10 mouse cellular contexts compared by ENCODE assay signal in the genomic region with DNA sequence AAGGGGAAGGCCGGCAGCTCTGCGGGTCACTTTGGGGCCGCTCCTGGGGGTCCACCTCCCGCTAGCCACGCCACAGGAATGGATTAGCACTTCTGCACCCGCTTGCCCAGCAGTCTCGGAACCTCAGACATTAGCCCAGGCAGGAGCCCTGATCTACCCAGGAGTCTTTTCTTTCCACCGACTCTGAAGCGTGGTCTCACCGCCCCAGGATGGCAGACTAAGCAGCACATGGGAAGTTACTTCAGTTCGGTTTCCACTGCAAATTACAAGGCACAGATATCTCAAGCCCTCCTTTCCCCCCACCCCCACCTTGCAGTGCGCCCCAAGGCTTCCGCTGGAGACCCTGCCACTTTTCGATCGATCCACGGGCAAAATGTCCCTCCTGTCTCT. TPM values are rescaled to one million over a fixed set of nuclear protein-coding genes. Genes with fewer than 3 reads are reported as not detected.
A peak's percentile ranks its signal among the peaks of the same experiment; 100 is the strongest.
DNase-seq lines count a peak whose midpoint lies in the region; ATAC-seq and TF ChIP-seq lines count a peak whose summit lies in the region.
"Had no signal": no experiment of that assay in that cellular context is flagged by ENCODE, and none has a peak within 500 bp of the region (broad histone marks: within the 10 kb centered on the region; RNA-seq: fewer than 3 reads in every experiment).

No protein-coding gene starts in this region.

- DNase-seq in heart, postnatal 10 days, result no peak
- no peak for DNase-seq in adrenal gland, postnatal 36 days
- no peak for DNase-seq in spleen, postnatal 4 days (ENCODE audit: low spot score in 2 of 2)
- DNase-seq: thymus, adult 18-20 months had no signal

- TF ChIP-seq POLR2A in bone marrow macrophage, adult 2 months (IDR thresholded peaks at IDR 0.05; ENCODE audit: borderline replicate concordance, low read depth, low read length), result no peak

- 4% methylated on average over 16 of the region's 16 CpGs for WGBS in heart, embryonic 14.5 days
- 3% methylated on average over 16 of the region's 16 CpGs for WGBS in forebrain, embryonic 16.5 days
- 5% methylated on average over 16 of the region's 16 CpGs for WGBS in liver, embryonic 16.5 days (ENCODE audit: insufficient replicate concordance)

- peaks cover 4 to 7% of the 10 kb centered on the region in 2 experiments for H3K4me1 ChIP-seq in heart, embryonic 14.5 days (ENCODE audit: control insufficient read depth in 2 of 2, insufficient read depth in 2 of 2, low read length in 2 of 2)
- H3K4me1 ChIP-seq in bone marrow macrophage, adult 2 months (ENCODE audit: control insufficient read depth, insufficient read depth, low read length), result 0 out of 2 replicates have a peak, but pooled peaks cover 2% of the 10 kb centered on the region
- peaks cover 24% of the 10 kb centered on the region for H3K4me1 ChIP-seq in forebrain, embryonic 16.5 days (replicated peaks; ENCODE audit: control insufficient read depth, insufficient read depth, low read length)
- H3K4me1 ChIP-seq in liver, embryonic 16.5 days (ENCODE audit: control insufficient read depth, low read depth, low read length), result no peaks in the 10 kb centered on the region

- H3K4me2 ChIP-seq in heart, embryonic 14.5 days (ENCODE audit: low read length), result peak overlapping the region; percentile 97
- H3K4me2 ChIP-seq in forebrain, embryonic 16.5 days (ENCODE audit: low read length), result peak overlapping the region; percentile 86
- peak overlapping the region; percentile 62 for H3K4me2 ChIP-seq in liver, embryonic 16.5 days (ENCODE audit: low read depth, low read length)

- no peak for ATAC-seq in heart, embryonic 14.5 days (ENCODE audit: insufficient number of reproducible peaks, insufficient read depth, low FRiP score, low read depth)
- ATAC-seq in forebrain, embryonic 16.5 days, result 0 out of 2 replicates have a peak, but pooled peaks have one; percentile 13
- no peak for ATAC-seq in liver, embryonic 16.5 days (ENCODE audit: low read depth)
- ATAC-seq in monocyte, adult 5-6 weeks (replicated peaks; ENCODE audit: insufficient number of reproducible peaks, low FRiP score, low TSS enrichment, poor library complexity, severe bottlenecking), result no peak

- intact Hi-C loops in heart, postnatal 10 days (cut with DNase I), result no loop called here

- H3K27me3 ChIP-seq in heart, embryonic 14.5 days (ENCODE audit: control insufficient read depth, insufficient read depth, low read length), result peaks cover 32% of the 10 kb centered on the region
- H3K27me3 ChIP-seq in forebrain, embryonic 16.5 days (replicated peaks; ENCODE audit: control insufficient read depth, insufficient read depth, low read length), result no peaks in the 10 kb centered on the region
- peaks cover 17% of the 10 kb centered on the region for H3K27me3 ChIP-seq in liver, embryonic 16.5 days (ENCODE audit: control insufficient read depth, insufficient read depth, low read depth, low read length)

- no peak for TF ChIP-seq CTCF in bone marrow macrophage, adult 2 months (IDR thresholded peaks at IDR 0.05; ENCODE audit: low read depth, low read length)

- H3K9ac ChIP-seq in heart, embryonic 14.5 days (ENCODE audit: low read length), result peak overlapping the region; percentile 45
- peak overlapping the region; percentile 67 for H3K9ac ChIP-seq in forebrain, embryonic 16.5 days (replicated peaks; ENCODE audit: low read depth, low read length)
- no peak overlapping the region; the same call in 1 of the 2 replicates for H3K9ac ChIP-seq in liver, embryonic 16.5 days (ENCODE audit: low read depth, low read length)

- peak overlapping the region; percentile 47 to 48 for H3K4me3 ChIP-seq in heart, embryonic 14.5 days (ENCODE audit: control insufficient read depth in 1 of 2, insufficient read depth in 1 of 2, low read depth in 1 of 2, low read length in 2 of 2)
- H3K4me3 ChIP-seq in bone marrow macrophage, adult 2 months (ENCODE audit: insufficient read depth, low read length), result 0 out of 2 replicates have a peak overlapping the region, but pooled peaks have one; percentile 34
- peak overlapping the region; percentile 54 for H3K4me3 ChIP-seq in forebrain, embryonic 16.5 days (replicated peaks; ENCODE audit: low read length)
- H3K4me3 ChIP-seq in liver, embryonic 16.5 days (ENCODE audit: low read depth, low read length), result peak overlapping the region; percentile 56

- H3K9me3 ChIP-seq in heart, embryonic 14.5 days (ENCODE audit: control insufficient read depth, low read length), result no peaks in the 10 kb centered on the region
- no peaks in the 10 kb centered on the region for H3K9me3 ChIP-seq in forebrain, embryonic 16.5 days (ENCODE audit: control insufficient read depth, low read length)
- no peaks in the 10 kb centered on the region for H3K9me3 ChIP-seq in liver, embryonic 16.5 days (replicated peaks; ENCODE audit: control insufficient read depth, low read length)

- H3K36me3 ChIP-seq in heart, embryonic 14.5 days (ENCODE audit: control insufficient read depth, insufficient read depth, low read length), result no peaks in the 10 kb centered on the region
- H3K36me3 ChIP-seq in forebrain, embryonic 16.5 days (ENCODE audit: control insufficient read depth, insufficient read depth), result no peaks in the 10 kb centered on the region
- no peaks in the 10 kb centered on the region for H3K36me3 ChIP-seq in liver, embryonic 16.5 days (ENCODE audit: control insufficient read depth, insufficient read depth)

- H3K27ac ChIP-seq in heart, embryonic 14.5 days (replicated peaks in 1 of 2; ENCODE audit: control insufficient read depth in 1 of 2, insufficient read depth in 1 of 2, low read depth in 2 of 2, low read length in 2 of 2), result no peak overlapping the region
- H3K27ac ChIP-seq in bone marrow macrophage, adult 2 months (ENCODE audit: insufficient read depth, low read depth, low read length), result no peak overlapping the region
- H3K27ac ChIP-seq in forebrain, embryonic 16.5 days (ENCODE audit: low read length), result no peak overlapping the region
- H3K27ac ChIP-seq in liver, embryonic 16.5 days (ENCODE audit: low read length), result no peak overlapping the region

RNA-seq across cellular contexts. Expression of a gene that starts 0.6 kb away (rescaled TPM):
- 0.39 and 0.42 TPM in 2 replicates for polyA plus RNA-seq in heart, embryonic 14.5 days (2014; fragmentation: Nextera tagmentation; extraction: Ambion mirVana)
- under 1 TPM; 0.22 to 0.32 TPM for total RNA-seq in heart, postnatal 10 days (2021)
- polyA plus RNA-seq in bone marrow macrophage, adult 2 months (2012; ENCODE audit: insufficient read depth, insufficient read length, missing spikeins), result not detected in 2 replicates
- polyA plus RNA-seq in forebrain, embryonic 16.5 days (2015; fragmentation: Nextera tagmentation; extraction: Ambion mirVana), result 0.51 and 0.63 TPM in 2 replicates
- polyA plus RNA-seq in liver, embryonic 16.5 days (2015; fragmentation: Nextera tagmentation; extraction: Ambion mirVana), result 0.13 and 0.15 TPM in 2 replicates
- total RNA-seq in adrenal gland, postnatal 36 days (2021), result under 1 TPM; 0.10 TPM
- not detected in 3 replicates for total RNA-seq in monocyte, adult 5-6 weeks (2017)
- total RNA-seq: CH12.LX had no signal
